Mouse (Mus musculus) intestine, embryonic 14.5 days (tissue): Measurements from ENCODE around the gene Fkbp5. TPM values are rescaled to one million over a fixed set of nuclear protein-coding genes. Genes with fewer than 3 reads are reported as not detected.
A peak's percentile ranks its signal among the peaks of the same experiment; 100 is the strongest.

Source experiments
- ATAC-seq: fragments of 200-750 bp; cut with Nextera tagmentation; replicated peaks from 2 replicates; pipeline ENCODE4 v1.8.0; 2017; ENCODE audit warnings: low read depth, moderate number of reproducible peaks, moderate TSS enrichment, moderate library complexity; ENCODE audit not compliant: low FRiP score, low TSS enrichment
- DNase-seq: peaks from one replicate; pipeline ENCODE4 v3.0.0-alpha.2; 2018; ENCODE audit warnings: low spot score
- H3K27ac ChIP-seq: fragments of 300-500 bp; sonication (generic); 2 replicates; pipeline ENCODE4 v1.5.1; 2014; ENCODE audit warnings: low read depth, mild to moderate bottlenecking, control low read depth
- H3K27me3 ChIP-seq: fragments of 300-500 bp; sonication (generic); replicated peaks from 2 replicates; pipeline ENCODE4 v1.6.1; 2014; ENCODE audit warnings: low read length, control low read depth; ENCODE audit not compliant: control insufficient read depth, insufficient read depth
- H3K36me3 ChIP-seq: fragments of 300-500 bp; sonication (generic); 2 replicates; pipeline ENCODE4 v1.6.1; 2014; ENCODE audit warnings: low read length, control low read depth; ENCODE audit not compliant: control insufficient read depth, insufficient read depth
- H3K4me1 ChIP-seq: fragments of 300-500 bp; sonication (generic); replicated peaks from 2 replicates; pipeline ENCODE4 v1.6.1; 2014; ENCODE audit warnings: low read length, control low read depth, mixed read lengths; ENCODE audit not compliant: control insufficient read depth, insufficient read depth
- H3K4me2 ChIP-seq: fragments of 300-500 bp; sonication (generic); 2 replicates; pipeline ENCODE4 v1.6.1; 2014; ENCODE audit warnings: low read length
- H3K4me3 ChIP-seq: fragments of 300-500 bp; sonication (generic); 2 replicates; pipeline ENCODE4 v1.5.1; 2014; ENCODE audit warnings: low read depth, low read length, control low read depth, mixed read lengths
- H3K9ac ChIP-seq: fragments of 300-500 bp; sonication (generic); 2 replicates; pipeline ENCODE4 v1.6.1; 2014; ENCODE audit warnings: mild to moderate bottlenecking, low read length
- H3K9me3 ChIP-seq: fragments of 300-500 bp; sonication (generic); 2 replicates; pipeline ENCODE4 v1.6.1; 2016; ENCODE audit warnings: low read length, control low read depth; ENCODE audit not compliant: control insufficient read depth
- WGBS: fragments of 180-500 bp; shearing (Covaris S2); extraction: QIAGEN DNeasy Blood & Tissue Kit; methylation state at CpG from one replicate; pipeline ENCODE4 v1.1.7; 2014; 5-methylcytosine and 5-hydroxymethylcytosine counted together
- polyA plus RNA-seq: library from polyadenylated mRNA; unstranded; fragments of >200 nt; fragmentation: Nextera tagmentation; extraction: Ambion mirVana; gene quantifications from 2 replicates; pipeline ENCODE4 v1.2.1, GENCODE M21; 2014

Fkbp5 gene
- polyA plus RNA-seq, 1 experiment from 2014 or later = 8.7 TPM

GRCm38 (mm10) chr17:28504182-28504581, 13.1 kb downstream of the Fkbp5 start:
- DNase-seq (no peak), ATAC-seq (no peak)
- Histone ChIP-seq H3K4me2 (no peak overlapping the region), H3K4me1 (peaks cover 11% of the 10 kb centered on the region), H3K27ac (no peak overlapping the region), H3K36me3 (no peaks in the 10 kb centered on the region), H3K9me3 (no peaks in the 10 kb centered on the region), H3K4me3 (no peak overlapping the region), H3K27me3 (no peaks in the 10 kb centered on the region), H3K9ac (no peak overlapping the region)
- 77% methylated on average over 6 of the region's 6 CpGs for WGBS

GRCm38 (mm10) chr17:28502196-28502821, 15.0 kb downstream of the Fkbp5 start:
- Histone ChIP-seq H3K4me1 (peaks cover 6% of the 10 kb centered on the region), H3K36me3 (no peaks in the 10 kb centered on the region), H3K9me3 (no peaks in the 10 kb centered on the region), H3K27me3 (no peaks in the 10 kb centered on the region), H3K27ac (no peak overlapping the region), H3K4me3 (no peak overlapping the region), H3K4me2 (no peak overlapping the region), H3K9ac (no peak overlapping the region)
- WGBS = 49% methylated on average over 7 of the region's 7 CpGs
- DNase-seq = no peak
- no peak for ATAC-seq

GRCm38 (mm10) chr17:28500465-28500864, 16.9 kb downstream of the Fkbp5 start:
- Histone ChIP-seq H3K27ac (no peak overlapping the region), H3K9ac (no peak overlapping the region), H3K9me3 (no peaks in the 10 kb centered on the region), H3K4me1 (no peaks in the 10 kb centered on the region), H3K4me3 (no peak overlapping the region), H3K27me3 (no peaks in the 10 kb centered on the region), H3K36me3 (no peaks in the 10 kb centered on the region), H3K4me2 (no peak overlapping the region)
- 74% methylated on average over 3 of the region's 3 CpGs for WGBS
- ATAC-seq = no peak
- DNase-seq = no peak

GRCm38 (mm10) chr17:28499190-28499589, 18.1 kb downstream of the Fkbp5 start:
- 72% methylated on average over 2 of the region's 2 CpGs for WGBS
- no peak overlapping the region for H3K9ac ChIP-seq
- no peaks in the 10 kb centered on the region for H3K27me3 ChIP-seq
- H3K4me1 ChIP-seq = no peaks in the 10 kb centered on the region
- no peak overlapping the region for H3K27ac ChIP-seq
- ATAC-seq (no peak), DNase-seq (no peak)
- no peak overlapping the region for H3K4me3 ChIP-seq
- no peak overlapping the region for H3K4me2 ChIP-seq
- no peaks in the 10 kb centered on the region for H3K36me3 ChIP-seq
- no peaks in the 10 kb centered on the region for H3K9me3 ChIP-seq

GRCm38 (mm10) chr17:28495832-28496231, 21.5 kb downstream of the Fkbp5 start:
- DNase-seq (no peak), ATAC-seq (no peak)
- Histone ChIP-seq H3K27ac (no peak overlapping the region), H3K4me1 (no peaks in the 10 kb centered on the region), H3K9ac (no peak overlapping the region), H3K4me3 (no peak overlapping the region), H3K27me3 (no peaks in the 10 kb centered on the region), H3K9me3 (no peaks in the 10 kb centered on the region), H3K36me3 (no peaks in the 10 kb centered on the region), H3K4me2 (no peak overlapping the region)
- 83% methylated on average over 8 of the region's 8 CpGs for WGBS

- Histone ChIP-seq H3K36me3 (no peaks in the 10 kb centered on the region), H3K27me3 (no peaks in the 10 kb centered on the region), H3K9me3 (no peaks in the 10 kb centered on the region), H3K4me3 (no peak overlapping the region), H3K27ac (no peak overlapping the region), H3K4me1 (no peaks in the 10 kb centered on the region), H3K9ac (no peak overlapping the region), H3K4me2 (peak overlapping the region; percentile 15; the same call in 1 of the 2 replicates)
- 53% methylated on average over 14 of the region's 14 CpGs for WGBS
- ATAC-seq (no peak), DNase-seq (no peak)
These were observed 26.1 kb downstream of the Fkbp5 start for GRCm38 (mm10) chr17:28491035-28491770.

GRCm38 (mm10) chr17:28488258-28489013, 28.9 kb downstream of the Fkbp5 start:
- H3K4me1 ChIP-seq = peaks cover 5% of the 10 kb centered on the region; the same call in 1 of the 2 replicates
- no peak overlapping the region for H3K27ac ChIP-seq
- 72% methylated on average over 7 of the region's 7 CpGs for WGBS
- no peaks in the 10 kb centered on the region for H3K36me3 ChIP-seq
- ATAC-seq (no peak), DNase-seq (no peak)
- H3K9me3 ChIP-seq = no peaks in the 10 kb centered on the region
- no peak overlapping the region for H3K4me2 ChIP-seq
- no peak overlapping the region for H3K9ac ChIP-seq
- no peaks in the 10 kb centered on the region for H3K27me3 ChIP-seq
- H3K4me3 ChIP-seq = no peak overlapping the region

- no peak for DNase-seq
- ATAC-seq = no peak
These were observed 29.6 kb downstream of the Fkbp5 start for GRCm38 (mm10) chr17:28487584-28488257.

More at GRCm38 (mm10) chr17:28487584-28488257, 29.6 kb downstream of the Fkbp5 start:
- Histone ChIP-seq H3K9me3 (no peaks in the 10 kb centered on the region), H3K27ac (no peak overlapping the region), H3K4me2 (no peak overlapping the region), H3K4me3 (no peak overlapping the region), H3K9ac (no peak overlapping the region), H3K27me3 (no peaks in the 10 kb centered on the region), H3K4me1 (peaks cover 5% of the 10 kb centered on the region; the same call in 1 of the 2 replicates), H3K36me3 (no peaks in the 10 kb centered on the region)
- WGBS = 90% methylated on average over 18 of the region's 18 CpGs
